In the genomic region with DNA sequence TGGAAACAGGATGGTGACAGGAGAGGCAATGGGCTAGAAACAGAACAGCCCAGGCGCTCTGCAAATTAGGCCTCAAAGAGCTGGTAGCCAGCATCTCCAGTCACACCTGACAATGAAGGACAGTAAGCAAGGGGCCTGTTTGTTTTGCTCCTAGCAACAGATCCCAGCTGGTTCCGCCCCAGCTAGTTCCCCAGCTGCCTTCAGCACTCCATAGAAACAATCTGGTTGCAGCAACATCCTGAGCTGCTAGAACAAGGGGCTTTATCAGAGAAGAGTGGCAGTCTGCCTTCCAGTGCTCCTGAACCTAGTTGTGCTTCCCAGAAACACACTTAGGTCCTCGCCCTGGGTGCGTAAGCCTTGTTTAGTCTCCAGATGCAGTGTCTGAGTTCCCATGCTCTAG, we compare ENCODE assay signal across 11 mouse cellular contexts. TPM values are rescaled to one million over a fixed set of nuclear protein-coding genes. Genes with fewer than 3 reads are reported as not detected.
A peak's percentile ranks its signal among the peaks of the same experiment; 100 is the strongest.
DNase-seq lines count a peak whose midpoint lies in the region; ATAC-seq and TF ChIP-seq lines count a peak whose summit lies in the region.
"Had no signal": no experiment of that assay in that cellular context is flagged by ENCODE, and none has a peak within 500 bp of the region (broad histone marks: within the 10 kb centered on the region; RNA-seq: fewer than 3 reads in every experiment).

No protein-coding gene starts in this region.

- H3K27me3 ChIP-seq in neural tube, embryonic 15.5 days (replicated peaks) = peaks cover 12% of the 10 kb centered on the region
- H3K27me3 ChIP-seq in neural tube, embryonic 11.5 days (ENCODE audit: control insufficient read depth, insufficient read depth, low read length) = peaks cover 13% of the 10 kb centered on the region
- H3K27me3 ChIP-seq in cerebellum, adult 2 months (ENCODE audit: control insufficient read depth, insufficient read depth, low read length) = no peaks in the 10 kb centered on the region; the same call in 1 of the 2 replicates
- H3K27me3 ChIP-seq: embryonic facial prominence, embryonic 12.5 days had no signal

- H3K9me3 ChIP-seq in neural tube, embryonic 15.5 days (replicated peaks) = no peaks in the 10 kb centered on the region
- no peaks in the 10 kb centered on the region for H3K9me3 ChIP-seq in neural tube, embryonic 11.5 days (ENCODE audit: control insufficient read depth, low read length)
- H3K9me3 ChIP-seq: embryonic facial prominence, embryonic 12.5 days; limb, embryonic 15.5 days had no signal

- no peaks in the 10 kb centered on the region for H3K36me3 ChIP-seq in neural tube, embryonic 15.5 days
- no peaks in the 10 kb centered on the region for H3K36me3 ChIP-seq in neural tube, embryonic 11.5 days (ENCODE audit: control insufficient read depth, insufficient read depth, low read length)
- H3K36me3 ChIP-seq: embryonic facial prominence, embryonic 12.5 days; limb, embryonic 15.5 days had no signal

- WGBS in neural tube, embryonic 15.5 days = 47% methylated on average over 4 of the region's 4 CpGs
- WGBS in neural tube, embryonic 11.5 days = 51% methylated on average over 4 of the region's 4 CpGs
- 87% methylated on average over 4 of the region's 4 CpGs for WGBS in cerebellum, adult 2 months

- no peak overlapping the region for H3K27ac ChIP-seq in neural tube, embryonic 15.5 days (replicated peaks)
- H3K27ac ChIP-seq in neural tube, embryonic 11.5 days (ENCODE audit: low read depth, low read length) = no peak overlapping the region
- H3K27ac ChIP-seq in cerebellum, adult 2 months (ENCODE audit: insufficient read depth, low read length) = no peak overlapping the region
- H3K27ac ChIP-seq: embryonic facial prominence, embryonic 12.5 days; kidney, postnatal 0 days; limb, embryonic 15.5 days had no signal

- no peak overlapping the region for H3K4me2 ChIP-seq in neural tube, embryonic 15.5 days
- H3K4me2 ChIP-seq in neural tube, embryonic 11.5 days (ENCODE audit: low read depth) = no peak overlapping the region
- H3K4me2 ChIP-seq: embryonic facial prominence, embryonic 12.5 days; limb, embryonic 15.5 days had no signal

- peak; percentile 20 for DNase-seq in neural tube, embryonic 10.5 days (ENCODE audit: extremely low spot score, low spot score)
- DNase-seq in heart, adult 9 months (ENCODE audit: low spot score in 2 of 2) = peak; percentile 21 to 55
- peak; percentile 62 for DNase-seq in heart, postnatal 4 days
- DNase-seq in neural tube, embryonic 11.5 days (ENCODE audit: low spot score) = peak; percentile 27
- no peak for DNase-seq in cerebellum, adult 2 months
- no peak for DNase-seq in ovary, adult 18-20 months (ENCODE audit: low spot score)

- no peak overlapping the region for H3K9ac ChIP-seq in neural tube, embryonic 15.5 days (replicated peaks)
- no peak overlapping the region for H3K9ac ChIP-seq in neural tube, embryonic 11.5 days (ENCODE audit: low read length)
- H3K9ac ChIP-seq: embryonic facial prominence, embryonic 12.5 days; limb, embryonic 15.5 days had no signal

- no peak overlapping the region for H3K4me3 ChIP-seq in neural tube, embryonic 15.5 days (replicated peaks)
- H3K4me3 ChIP-seq in neural tube, embryonic 11.5 days (ENCODE audit: low read depth, low read length) = no peak overlapping the region
- H3K4me3 ChIP-seq in cerebellum, adult 2 months (replicated peaks; ENCODE audit: insufficient read depth, low read depth, low read length) = no peak overlapping the region
- H3K4me3 ChIP-seq: embryonic facial prominence, embryonic 12.5 days; limb, embryonic 15.5 days had no signal

- no peak for TF ChIP-seq POLR2A in cerebellum, adult 2 months (IDR thresholded peaks at IDR 0.05; ENCODE audit: borderline replicate concordance, insufficient read depth, low read length)

- TF ChIP-seq CTCF in cerebellum, adult 2 months (IDR thresholded peaks at IDR 0.05; ENCODE audit: borderline replicate concordance, insufficient read depth, low read depth, low read length) = no peak

- peaks cover 18% of the 10 kb centered on the region for H3K4me1 ChIP-seq in neural tube, embryonic 15.5 days
- H3K4me1 ChIP-seq in neural tube, embryonic 11.5 days (ENCODE audit: control insufficient read depth, insufficient read depth, low read length) = 0 out of 2 replicates have a peak, but pooled peaks cover 3% of the 10 kb centered on the region
- no peaks in the 10 kb centered on the region for H3K4me1 ChIP-seq in cerebellum, adult 2 months (ENCODE audit: control insufficient read depth, insufficient read depth, low read length)

- no peak for ATAC-seq in neural tube, embryonic 15.5 days (ENCODE audit: low FRiP score)
- no peak for ATAC-seq in neural tube, embryonic 11.5 days (ENCODE audit: insufficient read depth, low FRiP score, low TSS enrichment)

RNA-seq across cellular contexts. Expression of a gene that starts 5.7 kb away (rescaled TPM):
- polyA plus RNA-seq in neural tube, embryonic 15.5 days (2015; fragmentation: Nextera tagmentation; extraction: Ambion mirVana) = 6.0 and 6.9 TPM in 2 replicates
- 10 to 100 TPM; 84.4 to 86.6 TPM for total RNA-seq in heart, postnatal 4 days (2021)
- polyA plus RNA-seq in neural tube, embryonic 11.5 days (2014; fragmentation: Nextera tagmentation; extraction: Ambion mirVana) = 0.73 and 1.2 TPM in 2 replicates
- 44.7 and 45.1 TPM in 2 replicates for polyA plus RNA-seq in cerebellum, adult 2 months (2012; rRNA removed)
- total RNA-seq: MEL had no signal

Comparison
In these comparisons a context has a peak if more than half of its experiments do, and no peak if none do; other contexts are left out.
1. DNase-seq: peak in neural tube, embryonic 10.5 days (single experiment), heart, adult 9 months (2 of 2), heart, postnatal 4 days (single experiment) and neural tube, embryonic 11.5 days (single experiment); none in cerebellum, adult 2 months (0 of 2) and ovary, adult 18-20 months (single experiment).